Mouse (Mus musculus) lung, adult 2 months (tissue): ENCODE results near the gene Smok3b. TPM values are rescaled to one million over a fixed set of nuclear protein-coding genes. Genes with fewer than 3 reads are reported as not detected.
"Not testable (repeated sequence)": the region's sequence is repeated elsewhere in the genome, so short reads cannot be mapped to it uniquely, and the experiment has no call there.

Experiments used
- DNase-seq: peaks from one replicate; pipeline ENCODE4 v3.0.0; 2022
- H3K4me1 ChIP-seq: fragments of 200-500 bp; 2 replicates; pipeline ENCODE4 v1.6.1; 2011; ENCODE audit warnings: low read length; ENCODE audit not compliant: control insufficient read depth, insufficient read depth
- H3K4me3 ChIP-seq: fragments of 200-500 bp; replicated peaks from 2 replicates; pipeline ENCODE3; 2011; ENCODE audit warnings: low read depth, mild to moderate bottlenecking, control low read depth, low read length; ENCODE audit errors: extremely low read depth
- CTCF ChIP-seq: fragments of 200-500 bp; IDR thresholded peaks from 2 replicates; pipeline ENCODE4 v1.5.1; 2011; ENCODE audit warnings: mild to moderate bottlenecking, low read length, control low read depth; ENCODE audit not compliant: insufficient read depth
- POLR2A ChIP-seq: fragments of 200-500 bp; IDR thresholded peaks from 2 replicates; pipeline ENCODE4 v1.6.1; 2011; ENCODE audit warnings: low read depth, mild to moderate bottlenecking, control low read depth, low read length, borderline replicate concordance; ENCODE audit errors: extremely low read depth
- WGBS: fragments of 180-500 bp; shearing (Covaris S2); methylation state at CpG from one replicate; pipeline ENCODE4 v1.1.7; 2018; 5-methylcytosine and 5-hydroxymethylcytosine counted together
- polyA plus RNA-seq: library from polyadenylated mRNA; depleted of rRNA; stranded (reverse); fragments of >200 nt; gene quantifications from 2 replicates; pipeline ENCODE4 v1.2.3, GENCODE M21; 2012

The Smok3b gene
- polyA plus RNA-seq, 1 experiment, result not detected

GRCm38 (mm10) chr5:138016530-138016929, 4.7 kb upstream of the Smok3b start:
- no peak for DNase-seq
- TF ChIP-seq POLR2A (no peak), CTCF (no peak)
- WGBS, result 67% methylated on average over 2 of the region's 2 CpGs
- no peaks in the 10 kb centered on the region for H3K4me1 ChIP-seq
- no peak overlapping the region for H3K4me3 ChIP-seq

DNA sequence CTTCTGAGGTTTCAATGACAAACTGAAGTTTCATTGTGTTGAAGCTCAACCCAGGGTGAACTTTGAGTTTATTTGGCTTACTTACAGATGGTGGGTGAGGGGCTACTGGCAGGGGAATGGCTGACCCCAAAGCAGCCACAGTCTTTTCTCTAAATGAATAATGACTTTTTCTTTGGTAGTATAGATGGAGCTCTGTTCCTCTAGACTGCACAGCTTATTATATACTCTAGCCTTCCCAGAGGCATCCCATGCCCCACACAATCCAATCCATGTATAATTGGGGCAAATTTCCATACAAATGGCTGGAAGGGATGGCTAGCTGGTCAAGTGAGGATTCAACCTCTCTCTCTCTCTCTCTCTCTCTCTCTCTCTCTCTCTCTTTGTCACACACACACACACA, 4.2 kb upstream of the Smok3b start:
- TF ChIP-seq POLR2A (no peak), CTCF (no peak)
- no peaks in the 10 kb centered on the region for H3K4me1 ChIP-seq
- no peak for DNase-seq
- no peak overlapping the region for H3K4me3 ChIP-seq

- H3K4me1 ChIP-seq, DNase-seq, H3K4me3 ChIP-seq: not testable (repeated sequence)
- 85% methylated on average over 3 of the region's 4 CpGs for WGBS
Measured at GRCm38 (mm10) chr5:138019577-138019976, 1.7 kb upstream of the Smok3b start.

DNA sequence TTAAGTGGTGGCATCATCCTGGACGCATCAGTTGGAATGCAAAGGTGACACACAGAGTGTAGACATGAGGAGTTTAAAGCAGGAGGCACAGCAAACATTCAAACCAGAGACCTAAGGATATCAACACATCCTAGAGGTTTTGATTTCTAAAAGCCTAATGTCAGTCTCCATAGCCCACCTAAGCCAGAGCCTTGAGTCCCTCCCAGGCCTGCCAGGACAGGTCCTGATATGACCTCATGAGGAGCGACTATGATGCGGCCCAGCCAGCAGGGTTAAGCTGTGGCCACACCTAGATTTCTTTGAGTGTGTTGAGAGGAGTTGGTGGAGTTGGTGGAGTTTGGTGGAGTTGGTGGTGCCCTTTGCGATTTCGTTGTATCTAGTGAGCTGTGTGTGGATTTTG, 31.7 kb downstream of the Smok3b start, which contains the start of gene Smok3c:
Gene Smok3c (plus strand): TSS at position 301 of the 400 bp plus-strand sequence.
- no CpG with 5 or more reads among the region's 5 CpGs for WGBS
- DNase-seq, H3K4me3 ChIP-seq, H3K4me1 ChIP-seq: not testable (repeated sequence)

GRCm38 (mm10) chr5:138073803-138074202, 52.6 kb downstream of the Smok3b start:
- no peak overlapping the region for H3K4me3 ChIP-seq
- TF ChIP-seq CTCF, result no peak
- no peak for TF ChIP-seq POLR2A
- no peak for DNase-seq
- 84% methylated on average over 4 of the region's 4 CpGs for WGBS
- H3K4me1 ChIP-seq, result no peaks in the 10 kb centered on the region

- H3K4me3 ChIP-seq, result no peak overlapping the region
- 54% methylated on average over 3 of the region's 3 CpGs for WGBS
- no peak for TF ChIP-seq CTCF
- no peaks in the 10 kb centered on the region for H3K4me1 ChIP-seq
- no peak for DNase-seq
Measured at GRCm38 (mm10) chr5:138075684-138076083, 54.5 kb downstream of the Smok3b start.

DNA sequence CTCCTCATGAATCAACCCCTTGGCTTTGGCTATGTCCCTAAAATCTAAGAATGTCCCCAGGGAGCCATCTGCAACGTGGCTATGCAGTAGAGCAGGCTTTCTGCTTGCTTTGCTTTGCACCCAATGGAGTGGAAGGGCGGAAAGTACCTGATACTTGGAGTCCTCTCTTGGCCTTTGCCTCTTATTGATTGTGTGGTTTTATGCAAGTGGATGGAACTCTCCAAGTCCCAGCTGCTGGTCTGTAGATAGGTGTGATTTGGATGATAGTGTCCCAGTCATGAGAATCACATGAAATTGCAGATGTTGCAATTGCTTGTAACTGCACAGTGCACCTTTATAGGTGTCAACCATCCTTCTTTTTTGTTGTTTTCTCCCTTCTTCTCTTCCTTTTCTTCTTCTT, 54.9 kb downstream of the Smok3b start:
- TF ChIP-seq CTCF (no peak), POLR2A (no peak)
- no peak overlapping the region for H3K4me3 ChIP-seq
- DNase-seq, result no peak
- no peaks in the 10 kb centered on the region for H3K4me1 ChIP-seq
- WGBS, result 50% methylated on average over 2 of the region's 2 CpGs

DNA sequence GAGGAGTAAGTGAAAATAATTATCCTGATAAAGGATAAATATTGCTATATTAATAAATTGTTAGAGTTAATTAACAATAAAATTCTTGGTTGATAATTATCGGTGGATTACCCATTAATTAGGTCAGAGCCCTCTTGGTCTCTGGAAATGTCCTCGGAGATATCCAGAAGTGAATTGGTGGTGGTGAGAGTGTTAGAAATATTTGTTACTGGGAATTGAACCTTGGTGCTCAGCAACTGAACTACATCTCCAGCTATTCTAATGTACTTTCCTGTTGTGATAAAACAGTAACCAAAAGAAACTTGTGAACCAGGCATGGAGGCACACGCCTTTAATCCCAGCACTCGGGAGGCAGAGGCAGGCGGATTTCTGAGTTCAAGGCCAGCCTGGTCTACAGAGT, 59.2 kb downstream of the Smok3b start:
- whole genome bisulfite sequencing, result 89% methylated on average over 5 of the region's 5 CpGs
- no peak for DNase-seq

DNA sequence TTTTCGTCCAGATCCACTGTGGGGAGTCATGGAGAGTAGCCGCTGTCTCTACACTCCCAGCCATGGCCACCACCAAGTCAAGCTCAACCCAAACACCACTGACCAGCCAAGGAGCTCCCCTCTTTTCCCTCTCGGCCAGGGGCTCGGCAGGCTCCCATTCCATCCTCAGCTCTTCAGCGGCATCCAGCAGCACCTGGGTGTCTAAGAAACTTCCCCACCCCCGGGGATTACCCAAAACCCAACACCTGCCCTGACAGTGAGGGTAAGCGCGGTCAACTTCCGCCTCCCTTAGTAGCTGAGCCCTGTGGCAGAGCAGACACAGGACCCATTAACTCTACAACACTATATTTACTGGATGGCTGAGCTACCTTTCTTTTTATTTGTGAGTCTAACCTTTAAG, 60.2 kb downstream of the Smok3b start:
- no peak for DNase-seq
- H3K4me1 ChIP-seq, result peaks cover 6% of the 10 kb centered on the region
- no peak overlapping the region for H3K4me3 ChIP-seq
- TF ChIP-seq POLR2A (no peak), CTCF (no peak)
- 85% methylated on average over 9 of the region's 9 CpGs for WGBS

More for the DNA sequence above, 59.2 kb downstream of the Smok3b start:
- Histone ChIP-seq H3K4me3 (no peak overlapping the region), H3K4me1 (peaks cover under 1% of the 10 kb centered on the region)
- TF ChIP-seq POLR2A (no peak), CTCF (no peak)

DNA sequence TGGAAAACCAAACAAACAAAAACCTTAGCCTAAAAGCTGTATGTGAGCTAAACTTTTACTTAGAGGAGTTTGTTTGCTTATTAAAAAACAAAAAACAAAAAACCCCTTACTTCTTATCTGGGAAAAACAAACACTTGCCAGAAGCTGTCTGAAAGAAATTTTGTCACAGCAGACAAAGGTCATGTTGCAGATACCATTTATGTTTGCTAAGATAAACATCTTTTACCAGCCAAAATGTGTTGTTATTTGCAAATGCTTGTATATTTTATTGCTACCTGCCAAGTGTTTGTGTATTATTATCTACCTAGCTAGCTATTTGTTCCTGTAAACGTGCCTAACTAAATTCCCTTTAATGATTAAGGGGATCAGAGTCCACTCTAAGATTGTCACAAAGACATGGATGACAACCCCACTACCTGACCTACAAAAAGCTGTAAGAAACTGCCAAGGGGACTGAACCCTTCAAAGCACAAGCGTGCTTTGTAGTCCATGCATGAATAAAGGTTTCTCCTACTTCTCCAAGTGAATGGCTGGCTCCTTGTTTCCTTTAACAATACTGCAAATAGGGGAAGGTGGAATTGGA, 62.2 kb downstream of the Smok3b start:
- Histone ChIP-seq H3K4me1 (peaks cover 9% of the 10 kb centered on the region), H3K4me3 (no peak overlapping the region)
- no peak for TF ChIP-seq CTCF
- TF ChIP-seq POLR2A, result no peak
- 60% methylated on average over 2 of the region's 2 CpGs for WGBS
- DNase-seq, result no peak

DNA sequence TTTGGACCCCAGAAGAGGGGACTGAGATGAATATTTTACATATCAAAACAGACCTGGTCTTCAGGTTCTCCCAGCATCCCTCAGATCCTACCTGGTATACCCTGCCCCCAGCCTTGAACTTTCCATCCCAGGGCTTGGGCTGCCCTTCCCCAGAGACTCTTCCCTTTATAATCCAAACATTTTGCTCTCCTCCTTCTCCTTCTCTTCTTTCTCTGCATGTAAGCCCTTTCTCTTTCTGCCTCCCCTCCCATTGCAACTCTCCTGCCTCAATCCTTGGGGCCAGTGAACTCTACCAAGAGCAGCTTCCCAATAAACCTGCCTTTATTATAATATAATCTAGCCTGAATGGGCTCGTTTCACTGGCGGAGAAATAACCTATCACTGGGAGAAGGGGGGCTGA, 62.7 kb downstream of the Smok3b start:
- DNase-seq, result no peak
- Histone ChIP-seq H3K4me1 (peaks cover 10% of the 10 kb centered on the region), H3K4me3 (no peak overlapping the region)
- TF ChIP-seq POLR2A (no peak), CTCF (no peak)
- 97% methylated on average over 2 of the region's 2 CpGs for WGBS
